Mouse (Mus musculus): ENCODE measurements around the gene C1s2.
"Not testable (repeated sequence)": the region's sequence is repeated elsewhere in the genome, so short reads cannot be mapped to it uniquely, and the experiment has no call there.

C1s2 gene

DNA sequence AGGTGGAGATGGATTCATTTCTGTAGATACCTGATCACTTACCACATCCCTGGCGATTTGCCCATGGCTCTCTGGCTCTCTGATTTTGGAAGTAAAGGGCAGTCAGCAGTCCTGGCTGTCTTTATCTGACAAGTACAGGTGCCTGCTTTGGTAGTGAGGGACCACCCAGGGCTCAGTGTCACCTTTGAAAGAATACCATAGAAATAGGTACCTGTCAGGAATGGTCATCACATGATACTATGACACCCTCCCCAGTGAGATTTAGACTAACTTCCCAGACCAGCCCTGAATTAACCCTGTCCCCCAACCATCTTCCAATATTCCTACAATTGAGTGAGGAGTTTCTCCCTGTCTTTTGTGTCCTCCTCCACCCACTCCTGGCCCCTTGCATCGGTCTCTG, at the start of gene C1s2:
Gene C1s2, minus strand, starts transcription at position 101 of the 400 bp plus-strand sequence.
- DNase-seq = not testable (repeated sequence)

- peak; percentile 55 to 79 for DNase-seq
These were observed 47.9 kb upstream of the C1s2 start for GRCm38 (mm10) chr6:124683591-124684417.

DNA sequence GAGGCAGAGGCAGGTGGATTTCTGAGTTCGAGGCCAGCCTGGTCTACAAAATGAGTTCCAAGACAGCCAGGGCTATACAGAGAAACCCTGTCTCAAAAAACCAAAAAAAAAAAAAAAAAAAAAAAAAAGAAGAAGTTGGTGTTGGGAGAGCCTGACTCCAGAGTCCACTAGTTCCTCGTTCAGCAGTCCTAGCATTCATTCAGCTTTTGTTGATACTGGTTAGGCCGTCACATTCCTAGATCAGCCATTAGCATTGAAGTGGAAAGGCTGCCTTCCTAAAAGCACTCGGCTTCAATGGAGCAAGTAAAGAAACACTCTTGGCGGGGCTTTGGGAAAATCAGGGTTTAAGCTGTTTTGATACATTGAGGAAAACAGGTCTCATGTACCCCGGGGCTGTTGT, 46.4 kb upstream of the C1s2 start:
- DNase-seq = not testable (repeated sequence)

GRCm38 (mm10) chr6:124679486-124679885, 43.6 kb upstream of the C1s2 start:
- DNase-seq = no peak

DNA sequence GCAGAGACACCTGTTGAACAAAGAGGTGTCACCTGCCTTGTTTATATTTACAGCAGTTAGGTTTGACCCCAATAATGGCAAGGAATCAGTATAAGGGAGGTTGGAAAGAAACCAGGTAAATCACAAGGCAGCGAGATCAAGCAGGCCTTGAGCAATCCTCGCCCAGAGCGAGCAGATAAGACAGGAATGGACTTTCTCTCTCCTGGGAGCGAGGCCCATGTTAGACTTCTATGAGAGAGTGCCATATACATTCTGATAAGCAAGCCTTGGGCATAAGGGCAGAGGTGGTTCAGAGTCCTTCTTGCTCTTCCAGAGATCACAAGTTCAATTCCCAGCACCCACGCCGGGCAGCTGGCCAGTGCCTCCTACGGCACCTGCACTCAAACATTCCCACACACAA, 42.9 kb upstream of the C1s2 start:
- no peak for DNase-seq

DNA sequence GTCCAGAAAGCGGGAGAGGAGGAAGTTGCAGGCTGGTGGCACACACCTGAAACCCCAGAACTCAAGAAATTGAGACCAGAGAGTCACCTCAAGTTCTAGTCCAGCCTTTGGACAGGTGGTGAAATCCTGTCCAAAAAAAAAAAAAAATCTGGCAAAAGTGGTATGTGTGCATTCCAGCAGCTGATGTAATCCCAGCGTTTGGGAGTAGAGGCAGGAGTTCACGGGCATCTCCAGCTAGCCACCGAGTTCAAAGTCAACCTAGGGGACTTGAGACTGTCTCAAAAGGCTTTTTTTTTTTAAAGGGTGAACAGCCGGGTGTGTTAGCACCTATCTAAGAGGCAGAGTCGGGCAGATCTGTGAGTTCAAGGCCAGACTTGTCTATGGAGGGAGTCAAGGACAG, 40.3 kb upstream of the C1s2 start:
- DNase-seq = no peak

DNA sequence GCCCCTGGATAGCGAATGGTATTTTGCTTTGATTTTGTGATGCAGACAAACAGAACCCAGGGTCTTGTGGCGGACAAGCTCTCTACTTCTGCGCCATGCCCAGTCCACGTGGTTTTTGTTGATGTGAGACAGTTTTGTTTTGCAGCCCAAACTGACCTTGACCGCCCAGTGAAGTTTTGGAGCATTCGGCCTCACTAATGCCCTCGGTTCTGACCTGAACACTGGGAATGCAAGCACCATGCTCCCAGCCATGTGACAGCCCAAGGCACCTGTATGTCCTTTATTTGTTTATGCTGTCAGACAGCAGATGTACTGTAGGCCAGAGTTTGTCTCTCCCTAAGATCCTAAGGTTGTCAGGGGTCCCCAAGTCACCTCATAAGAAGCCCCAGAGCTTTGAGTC, 38.7 kb upstream of the C1s2 start:
- no peak for DNase-seq

GRCm38 (mm10) chr6:124673619-124674018, 37.7 kb upstream of the C1s2 start:
- DNase-seq = peak; percentile 83 to 85

DNA sequence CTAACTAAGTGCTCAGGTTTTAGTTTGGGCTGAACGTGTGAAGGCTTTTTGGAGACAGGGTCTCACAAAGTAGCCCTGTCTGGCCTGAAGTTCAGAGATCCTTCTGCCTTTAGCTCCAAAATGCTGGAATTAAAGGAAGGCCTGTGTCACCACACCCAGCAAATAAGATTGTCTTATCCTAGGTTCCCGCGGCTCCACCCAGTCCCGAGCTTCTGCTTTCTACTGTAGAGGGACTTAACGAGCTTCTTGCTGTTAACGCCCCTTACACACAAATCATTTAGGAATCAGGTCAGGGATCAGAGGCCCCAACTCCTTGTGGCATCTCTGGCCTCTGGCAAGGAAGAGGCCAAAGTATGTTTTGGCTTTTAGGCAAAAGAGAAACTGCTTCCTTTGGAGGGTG, 36.2 kb upstream of the C1s2 start:
- no peak for DNase-seq

DNA sequence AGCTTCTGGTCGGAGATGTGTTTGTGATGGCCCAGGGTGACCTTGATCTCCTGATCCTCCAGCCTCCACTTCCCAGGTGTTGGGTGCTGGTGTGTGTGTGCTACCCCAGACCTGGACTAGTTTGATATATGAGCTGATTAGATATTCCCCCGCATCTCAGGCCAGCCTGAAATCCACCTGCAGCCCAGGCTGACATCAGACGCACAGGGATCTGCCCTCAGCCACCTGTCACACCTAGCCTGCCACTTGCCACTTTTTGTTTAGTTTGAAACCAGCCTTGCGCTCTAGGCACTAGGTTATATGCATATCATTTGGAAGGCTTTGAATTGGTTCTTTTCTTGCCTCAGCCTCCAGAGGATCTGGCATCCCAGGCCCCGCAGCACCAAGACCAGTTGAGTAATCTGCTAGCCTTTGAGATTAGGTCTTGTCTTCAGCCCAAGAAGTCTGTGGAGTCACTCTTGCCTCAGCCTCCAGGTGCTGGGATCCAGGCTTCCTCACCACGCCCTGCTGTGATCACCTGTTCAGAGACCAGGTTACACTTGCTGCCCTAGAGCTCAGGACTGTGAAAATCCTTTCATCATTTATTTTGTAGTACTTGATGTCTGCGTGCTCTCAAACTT, 34.5 kb upstream of the C1s2 start:
- DNase-seq = peak; percentile 61 to 65

DNA sequence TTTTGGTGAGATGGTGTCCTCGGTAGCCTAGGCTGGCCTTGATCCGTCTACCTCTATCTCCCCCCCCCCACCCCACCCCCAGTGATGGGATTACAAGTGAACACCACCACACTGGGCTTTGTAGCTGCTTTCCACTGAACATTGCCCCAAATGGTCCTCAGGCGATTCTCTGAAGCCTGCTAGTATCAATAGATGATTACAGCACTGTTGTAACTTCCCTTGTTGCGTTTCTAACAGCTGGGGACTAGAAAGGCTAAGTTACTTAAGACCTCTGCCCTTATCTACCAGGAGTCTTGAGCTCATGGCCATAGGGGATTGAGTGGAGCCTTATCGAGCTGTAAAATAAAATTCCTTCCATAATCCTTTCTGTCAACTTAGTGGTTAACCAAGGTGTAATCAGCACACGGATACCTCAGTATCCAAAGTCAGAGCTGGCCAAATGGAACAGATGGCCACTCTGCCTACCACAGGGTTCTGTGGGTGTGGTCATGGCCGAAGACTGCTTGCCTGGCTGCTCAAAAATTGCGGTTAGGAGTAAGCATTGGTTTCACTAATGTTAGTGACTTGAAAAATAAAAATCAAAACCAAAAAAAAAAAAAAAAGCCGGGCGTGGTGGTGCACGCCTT, 33.5 kb upstream of the C1s2 start:
- DNase-seq = peak; percentile 87 to 89

DNA sequence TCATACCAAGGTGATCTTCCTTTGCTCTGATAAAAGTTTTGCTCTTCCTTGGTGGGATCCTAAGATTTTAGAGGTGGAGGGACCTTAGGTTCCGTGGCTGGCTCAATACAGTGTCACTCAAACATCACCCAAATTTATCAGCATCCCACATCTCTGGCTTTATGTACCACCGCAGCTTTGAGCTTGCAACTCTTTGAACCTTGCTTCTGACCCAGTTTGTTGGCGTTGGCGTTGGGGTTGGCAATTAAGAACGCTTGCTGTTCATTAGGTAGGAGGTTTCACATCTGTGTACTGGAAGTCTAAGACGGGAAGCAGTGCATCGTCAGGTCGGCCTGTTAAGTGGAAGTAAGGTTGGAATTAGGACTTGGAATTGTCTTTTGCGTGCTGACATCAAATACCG, 29.1 kb upstream of the C1s2 start:
- no peak for DNase-seq

DNA sequence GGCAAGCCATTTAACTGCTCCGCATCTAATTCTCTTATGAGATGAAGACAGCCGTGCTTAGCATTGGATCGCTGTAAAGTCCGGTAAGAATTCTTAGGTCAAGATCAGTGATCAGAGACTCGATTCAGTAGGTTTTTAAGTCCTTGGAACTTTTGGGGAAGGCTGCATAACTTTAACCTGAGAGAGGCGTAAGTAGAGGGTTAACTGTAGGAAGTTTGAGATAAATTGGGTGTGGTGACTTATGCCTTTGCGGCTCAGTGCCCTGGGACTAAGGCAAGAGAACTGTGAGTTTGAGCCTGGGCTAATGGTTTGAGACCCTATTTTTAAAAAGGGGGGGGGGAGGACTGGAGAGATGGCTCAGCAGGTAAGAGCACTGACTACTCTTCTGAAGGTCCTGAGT, 28.4 kb upstream of the C1s2 start:
- no peak for DNase-seq

DNA sequence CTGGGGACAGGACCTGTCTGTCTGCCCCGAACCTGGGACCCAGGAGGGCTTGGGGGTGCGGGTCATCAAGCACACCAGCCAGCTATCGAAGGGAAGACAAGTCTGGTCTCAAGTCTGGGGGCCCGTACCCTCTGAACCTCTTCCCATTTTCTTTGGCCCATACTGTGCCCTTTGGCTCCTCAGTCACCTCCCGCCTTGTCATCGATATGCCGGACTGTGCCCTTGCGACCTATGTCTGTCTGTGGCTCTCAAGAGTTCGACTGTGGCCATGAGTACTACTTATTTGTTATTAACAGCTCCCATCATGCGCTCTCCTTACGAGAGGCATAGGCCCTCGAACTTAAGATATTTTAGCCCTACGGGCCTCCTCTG, 27.5 kb upstream of the C1s2 start:
- no peak for DNase-seq

DNA sequence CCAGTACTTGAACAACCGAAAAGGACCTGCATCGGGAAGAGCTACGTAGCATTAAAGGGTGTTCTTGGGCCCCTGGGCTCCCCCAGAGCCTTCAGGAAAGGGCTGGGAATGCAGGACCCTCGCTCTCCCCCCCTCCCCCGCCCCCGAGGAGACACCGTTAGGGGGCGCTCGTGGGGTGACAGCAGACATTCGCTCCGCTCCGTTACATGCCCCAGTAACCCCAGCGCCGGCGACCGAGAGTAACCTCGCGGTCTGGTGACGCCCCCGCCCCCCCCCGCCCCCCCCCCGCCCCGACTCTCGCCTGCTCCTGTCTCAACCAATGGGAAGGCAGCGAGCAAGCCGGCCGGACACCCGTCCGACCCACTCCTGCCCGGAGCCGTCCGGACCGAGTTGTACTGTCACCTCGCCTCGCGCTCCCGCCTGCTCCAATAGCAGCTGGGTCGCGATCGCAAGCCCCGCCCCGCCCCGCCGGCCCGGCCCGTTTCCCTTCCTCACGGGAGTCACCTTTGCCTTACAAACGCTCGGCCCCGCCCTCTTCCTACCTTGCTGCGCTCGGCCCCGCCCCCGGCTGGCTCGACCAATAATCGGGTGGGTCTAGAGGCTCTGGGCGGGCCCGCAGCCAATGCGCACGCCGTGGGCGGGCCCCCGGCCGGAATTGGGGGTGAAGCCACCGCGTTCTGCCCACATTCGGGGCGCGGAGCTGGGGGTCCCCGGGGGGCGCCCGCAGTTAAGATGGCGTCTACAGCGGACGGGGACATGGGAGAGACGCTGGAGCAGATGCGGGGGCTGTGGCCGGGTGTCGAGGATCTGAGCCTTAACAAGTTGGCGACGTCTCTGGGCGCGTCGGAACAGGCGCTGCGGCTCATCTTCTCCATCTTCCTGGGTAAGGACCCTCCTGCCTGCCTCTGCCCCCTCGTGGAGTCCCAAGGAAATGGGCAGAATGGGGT, 26.9 kb upstream of the C1s2 start, which contains the start of gene Lpcat3:
Gene Lpcat3, plus strand, starts transcription at position 551 of the 947 bp plus-strand sequence.
- DNase-seq = peak; percentile 99 to 100

DNA sequence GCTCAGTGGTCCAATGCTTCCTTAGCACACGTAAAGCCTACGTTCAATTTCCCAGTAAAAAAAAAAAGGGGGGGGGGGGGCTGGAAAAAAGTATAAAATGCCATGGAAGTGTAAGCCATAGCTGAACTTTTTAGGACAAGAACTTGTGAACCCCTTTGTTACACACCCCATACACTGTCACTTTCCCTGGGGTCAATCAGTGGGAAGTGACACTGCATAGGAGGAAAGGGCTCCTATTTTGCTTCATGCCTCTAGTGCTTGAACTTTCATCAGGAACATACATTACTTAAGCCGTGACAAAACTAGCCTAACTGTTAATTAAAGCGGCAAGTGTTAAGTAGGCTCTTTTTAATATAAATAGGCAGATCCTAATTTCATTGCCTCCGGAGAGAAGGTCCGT, 26.1 kb upstream of the C1s2 start:
- no peak for DNase-seq

DNA sequence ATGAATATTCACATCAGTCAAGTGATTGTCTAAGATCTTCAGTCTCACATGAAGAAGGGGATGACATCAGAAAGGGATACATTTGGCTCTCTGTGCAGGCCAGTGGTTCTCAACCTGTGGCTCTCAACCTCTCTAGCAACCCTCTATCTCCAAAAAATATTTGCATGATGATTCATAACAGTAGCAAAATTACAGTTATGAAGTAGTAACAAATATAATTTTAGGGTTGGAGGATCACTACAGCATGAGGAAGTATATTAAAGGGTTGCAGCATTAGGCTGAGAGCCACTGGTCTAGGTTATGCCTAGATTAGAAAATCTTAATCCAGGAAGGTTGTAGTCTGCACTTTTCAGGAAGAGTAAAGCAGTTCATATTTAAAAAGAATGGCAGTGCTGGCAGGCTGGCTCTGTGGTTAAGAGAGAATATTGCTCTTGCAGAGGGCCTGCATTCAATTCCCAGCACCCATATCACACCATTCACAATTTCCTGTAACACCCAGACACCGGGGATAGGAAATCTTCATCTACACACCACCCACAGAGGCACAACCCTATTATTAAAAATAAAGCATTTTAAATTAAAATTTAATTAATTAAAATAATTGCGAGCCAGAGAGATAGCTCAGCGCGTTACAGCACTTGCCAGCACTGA, 25.4 kb upstream of the C1s2 start:
- DNase-seq = no peak

GRCm38 (mm10) chr6:124658067-124658466, 22.2 kb upstream of the C1s2 start:
- DNase-seq = no peak

GRCm38 (mm10) chr6:124655893-124656292, 20.0 kb upstream of the C1s2 start:
- no peak for DNase-seq

GRCm38 (mm10) chr6:124646394-124646793, 10.5 kb upstream of the C1s2 start:
- no peak for DNase-seq

- peak; percentile 80 to 88 for DNase-seq
These were observed 5.1 kb upstream of the C1s2 start for GRCm38 (mm10) chr6:124640997-124641396.

DNA sequence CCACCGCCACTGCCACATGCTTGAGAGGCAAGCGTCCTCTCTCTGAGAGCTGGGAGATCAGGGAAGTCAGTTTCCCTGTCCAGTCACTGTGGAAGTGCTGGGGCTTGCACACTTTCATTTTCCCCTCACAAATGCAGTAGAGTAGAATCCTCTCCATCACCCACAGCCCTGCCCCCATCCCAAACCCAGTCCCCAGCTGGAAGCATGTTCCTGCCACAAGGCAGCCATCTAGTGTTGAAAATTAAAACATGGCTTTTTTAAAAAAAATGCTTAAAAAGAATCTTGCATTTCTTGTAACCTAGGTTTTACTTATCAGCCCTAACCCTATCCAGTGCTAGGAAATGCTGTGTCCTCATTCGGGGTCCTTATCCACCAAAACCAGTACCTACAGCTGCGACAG, 4.2 kb upstream of the C1s2 start:
- no peak for DNase-seq
